Mouse (Mus musculus) midbrain, embryonic 13.5 days (tissue): ENCODE data around the gene Trappc13. TPM values are rescaled to one million over a fixed set of nuclear protein-coding genes. Genes with fewer than 3 reads are reported as not detected.

Experiments used
- ATAC-seq: fragments of 200-750 bp; cut with Nextera tagmentation; 2 replicates; pipeline ENCODE4 v1.8.0; 2017; ENCODE audit warnings: mild to moderate bottlenecking, moderate TSS enrichment, moderate library complexity
- H3K27ac ChIP-seq: fragments of 300-500 bp; sonication (generic); 2 replicates; pipeline ENCODE4 v1.5.1; 2015; ENCODE audit warnings: inconsistent platforms, mild to moderate bottlenecking, moderate library complexity
- H3K27me3 ChIP-seq: fragments of 300-500 bp; sonication (generic); 2 replicates; pipeline ENCODE4 v1.6.1; 2015; ENCODE audit warnings: mild to moderate bottlenecking, inconsistent platforms
- H3K36me3 ChIP-seq: fragments of 300-500 bp; sonication (generic); 2 replicates; pipeline ENCODE4 v1.6.1; 2015; ENCODE audit warnings: mild to moderate bottlenecking, inconsistent platforms
- H3K4me1 ChIP-seq: fragments of 300-500 bp; sonication (generic); replicated peaks from 2 replicates; pipeline ENCODE4 v1.6.1; 2015; ENCODE audit warnings: inconsistent platforms
- H3K4me2 ChIP-seq: fragments of 300-500 bp; sonication (generic); replicated peaks from 2 replicates; pipeline ENCODE4 v1.6.1; 2015; ENCODE audit warnings: moderate library complexity, mild to moderate bottlenecking, inconsistent platforms
- H3K4me3 ChIP-seq: fragments of 300-500 bp; sonication (generic); replicated peaks from 2 replicates; pipeline ENCODE4 v1.5.1; 2015; ENCODE audit warnings: mild to moderate bottlenecking, inconsistent platforms
- H3K9ac ChIP-seq: fragments of 300-500 bp; sonication (generic); replicated peaks from 2 replicates; pipeline ENCODE4 v1.6.1; 2015; ENCODE audit warnings: mild to moderate bottlenecking, inconsistent platforms
- H3K9me3 ChIP-seq: fragments of 300-500 bp; sonication (generic); 2 replicates; pipeline ENCODE4 v1.6.1; 2016; ENCODE audit warnings: mild to moderate bottlenecking, inconsistent platforms
- WGBS: fragments of 180-500 bp; shearing (Covaris S2); methylation state at CpG from one replicate; pipeline ENCODE4 v1.1.7; 2015; 5-methylcytosine and 5-hydroxymethylcytosine counted together
- polyA plus RNA-seq: library from polyadenylated mRNA; unstranded; fragments of >200 nt; fragmentation: Nextera tagmentation; extraction: Ambion mirVana; gene quantifications from 2 replicates; pipeline ENCODE4 v1.2.1, GENCODE M21; 2015

Trappc13 gene
- polyA plus RNA-seq, 1 experiment from 2014 or later = 70.1 TPM

GRCm38 (mm10) chr13:104110526-104110925 lies 67.7 kb downstream of the Trappc13 start:
- H3K9me3 ChIP-seq = no peaks in the 10 kb centered on the region
- peak overlapping the region; percentile 92 for H3K4me2 ChIP-seq
- peaks cover 15% of the 10 kb centered on the region; the same call in 1 of the 2 replicates for H3K36me3 ChIP-seq
- ATAC-seq = no peak
- peak overlapping the region; percentile 75 for H3K4me3 ChIP-seq
- H3K27ac ChIP-seq = peak overlapping the region; percentile 79
- peak overlapping the region; percentile 81 for H3K9ac ChIP-seq
- H3K4me1 ChIP-seq = peaks cover 26% of the 10 kb centered on the region
- H3K27me3 ChIP-seq = no peaks in the 10 kb centered on the region
- WGBS = 33% methylated on average over 7 of the region's 7 CpGs

DNA sequence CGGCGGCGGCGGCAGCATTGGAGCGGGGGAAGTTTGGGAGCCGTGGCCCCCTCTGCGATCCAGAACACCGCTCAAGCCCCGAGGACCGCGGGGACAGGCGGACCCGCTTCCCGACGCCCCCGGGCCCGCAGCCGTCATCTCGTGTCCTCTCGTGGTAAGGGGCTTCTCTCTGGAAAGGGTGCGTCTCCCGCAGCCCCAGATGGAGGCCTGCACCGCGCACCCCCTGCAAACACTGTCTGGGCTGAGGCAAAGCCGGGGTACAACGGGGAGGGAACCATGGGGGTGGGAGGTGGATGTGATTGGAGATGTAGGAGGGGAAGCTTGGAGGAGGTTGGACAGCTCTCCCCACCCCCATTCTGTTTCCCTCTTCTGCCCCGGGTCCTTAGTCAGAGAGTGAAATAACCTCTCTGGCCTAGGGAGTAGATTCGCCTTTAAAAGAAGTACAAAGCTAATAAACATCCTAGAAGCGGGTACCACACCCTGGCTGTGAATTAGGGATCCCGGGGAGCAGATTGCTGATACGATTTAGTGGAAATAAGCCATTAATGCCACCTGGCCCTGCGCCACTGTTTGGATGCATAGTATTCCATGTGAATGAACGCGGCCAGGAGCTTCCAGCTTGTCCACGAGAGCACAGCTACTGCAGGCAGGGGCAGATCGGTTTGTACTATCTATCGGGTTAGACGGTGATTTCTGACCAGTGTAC lies 68.3 kb downstream of the Trappc13 start:
- H3K27ac ChIP-seq = peak overlapping the region; percentile 79
- WGBS = under 1% methylated on average over 32 of the region's 38 CpGs
- peak overlapping the region; percentile 75 for H3K4me3 ChIP-seq

GRCm38 (mm10) chr13:104109288-104109815 lies 68.9 kb downstream of the Trappc13 start, which contains the start of the genes Nln and Sgtb:
TSS of gene Nln (minus strand) at chr13:104109614.
TSS of gene Sgtb (plus strand) at chr13:104109741.
- Histone ChIP-seq H3K9ac (peak within 1 kb of the TSS; percentile 82), H3K4me2 (peak within 1 kb of the TSS; percentile 92), H3K9me3 (0 out of 2 replicates have a peak, but pooled peaks cover 5% of the 10 kb centered on the region), H3K27ac (peak within 1 kb of the TSS; percentile 79), H3K4me3 (peak within 1 kb of the TSS; percentile 75), H3K4me1 (peaks cover 26% of the 10 kb centered on the region), H3K36me3 (peaks cover 5% of the 10 kb centered on the region), H3K27me3 (no peaks in the 10 kb centered on the region)
- ATAC-seq = peak; percentile 97
- under 1% methylated on average over 44 of the region's 44 CpGs for WGBS

More for the DNA sequence above, 68.3 kb downstream of the Trappc13 start:
- peaks cover 10% of the 10 kb centered on the region; the same call in 1 of the 2 replicates for H3K36me3 ChIP-seq
- H3K9ac ChIP-seq = peak overlapping the region; percentile 81
- H3K4me1 ChIP-seq = peaks cover 26% of the 10 kb centered on the region
- no peaks in the 10 kb centered on the region for H3K9me3 ChIP-seq
- H3K27me3 ChIP-seq = no peaks in the 10 kb centered on the region
- ATAC-seq = peak; percentile 91
- H3K4me2 ChIP-seq = peak overlapping the region; percentile 92

DNA sequence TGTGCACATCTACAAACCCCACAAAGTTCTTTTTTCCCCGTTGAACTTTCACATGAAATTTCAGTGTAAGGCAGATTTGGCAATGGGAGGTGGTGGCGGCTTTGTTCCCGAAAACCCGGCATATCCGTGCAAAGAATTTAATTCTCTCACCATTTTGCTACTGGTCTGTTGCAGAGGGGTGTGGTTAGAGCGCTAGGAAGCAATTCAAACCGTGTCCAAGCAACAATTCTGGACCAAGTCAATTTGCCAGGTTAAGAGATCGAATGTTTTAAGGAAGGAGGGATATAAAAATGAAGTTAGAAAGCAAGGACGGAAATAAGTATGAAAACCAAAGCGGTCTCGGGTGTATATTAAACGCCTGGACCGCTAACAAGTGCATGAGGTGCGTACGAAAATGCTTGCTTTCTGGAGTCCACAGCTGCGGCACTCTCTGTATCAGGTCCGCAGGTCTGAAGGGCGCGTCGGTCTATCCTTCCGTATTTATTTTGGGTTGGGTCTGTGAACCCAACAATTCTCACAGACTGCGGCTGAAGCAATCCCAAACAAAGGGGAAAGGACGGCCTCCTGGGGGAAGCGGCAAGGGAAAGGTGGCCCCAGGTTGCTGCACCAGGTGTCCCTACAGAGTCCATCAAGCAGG lies 69.5 kb downstream of the Trappc13 start:
- peak overlapping the region; percentile 92 for H3K4me2 ChIP-seq
- 1% methylated on average over 24 of the region's 24 CpGs for WGBS
- no peaks in the 10 kb centered on the region for H3K27me3 ChIP-seq
- peak overlapping the region; percentile 75 for H3K4me3 ChIP-seq
- H3K9ac ChIP-seq = peak overlapping the region; percentile 82
- 0 out of 2 replicates have a peak, but pooled peaks cover 8% of the 10 kb centered on the region for H3K9me3 ChIP-seq
- H3K4me1 ChIP-seq = peaks cover 26% of the 10 kb centered on the region
- peak overlapping the region; percentile 64 for H3K27ac ChIP-seq
- H3K36me3 ChIP-seq = peaks cover 8% of the 10 kb centered on the region
- ATAC-seq = no peak

DNA sequence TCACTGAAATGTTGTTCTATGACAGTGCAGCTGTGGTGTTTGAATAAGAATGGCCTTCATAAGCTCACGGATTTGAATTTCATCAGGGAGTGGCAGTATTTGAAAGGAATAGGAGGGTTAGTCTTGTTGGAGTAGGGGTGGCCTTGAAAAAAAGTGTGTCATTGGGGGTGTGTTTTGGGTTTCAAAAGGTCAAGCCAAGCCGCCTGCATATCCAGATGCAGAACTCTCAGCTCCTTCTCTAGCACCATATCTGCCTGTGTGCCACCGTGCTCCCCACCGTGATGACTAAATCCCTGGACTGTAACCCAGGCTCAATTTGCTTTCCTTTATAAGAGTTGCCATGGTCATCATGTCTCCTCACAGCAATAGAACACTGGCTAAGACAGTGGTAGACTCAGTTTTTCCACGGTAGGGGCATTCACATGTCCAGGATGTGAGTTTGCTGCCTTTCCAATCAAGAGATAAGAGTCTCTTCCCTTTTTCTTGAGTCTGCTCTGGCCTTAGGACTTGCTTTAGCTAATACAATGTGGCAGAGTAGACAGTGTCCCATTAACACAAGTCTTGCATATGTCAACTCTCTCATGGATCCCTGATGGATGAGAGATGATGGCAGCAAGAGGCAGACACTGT lies 76.5 kb downstream of the Trappc13 start:
- Histone ChIP-seq H3K9ac (no peak overlapping the region), H3K4me3 (no peak overlapping the region), H3K4me1 (no peaks in the 10 kb centered on the region), H3K27ac (no peak overlapping the region), H3K9me3 (0 out of 2 replicates have a peak, but pooled peaks cover 8% of the 10 kb centered on the region), H3K27me3 (no peaks in the 10 kb centered on the region), H3K4me2 (no peak overlapping the region), H3K36me3 (peaks cover 8% of the 10 kb centered on the region)
- no peak for ATAC-seq
- 89% methylated on average over 5 of the region's 5 CpGs for WGBS

DNA sequence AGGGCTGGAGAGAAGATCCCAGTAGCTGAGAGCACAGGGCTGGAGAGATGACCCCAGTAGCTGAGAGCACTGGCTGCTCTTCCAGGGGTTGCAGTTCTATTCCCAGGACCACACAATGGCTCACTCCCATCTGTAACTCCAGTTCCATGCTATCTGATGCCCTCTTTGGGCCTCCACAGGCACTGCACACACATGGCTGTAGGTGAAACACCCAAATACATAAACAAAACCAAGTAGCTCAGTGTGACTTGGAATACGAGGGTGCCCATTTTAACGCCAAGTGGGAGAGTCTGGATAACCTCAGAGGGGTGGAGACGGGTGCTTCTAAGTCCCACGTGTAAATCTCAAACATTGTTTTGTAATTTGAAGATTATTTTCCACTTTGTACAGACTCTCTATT lies 77.9 kb downstream of the Trappc13 start:
- no peaks in the 10 kb centered on the region for H3K27me3 ChIP-seq

GRCm38 (mm10) chr13:104097190-104097589 lies 81.1 kb downstream of the Trappc13 start:
- no peak overlapping the region for H3K4me3 ChIP-seq
- 98% methylated on average over 7 of the region's 7 CpGs for WGBS
- no peak for ATAC-seq
- no peak overlapping the region for H3K27ac ChIP-seq
- H3K9ac ChIP-seq = no peak overlapping the region
- H3K4me1 ChIP-seq = no peaks in the 10 kb centered on the region
- no peaks in the 10 kb centered on the region for H3K9me3 ChIP-seq
- H3K27me3 ChIP-seq = no peaks in the 10 kb centered on the region
- H3K36me3 ChIP-seq = peaks cover 6% of the 10 kb centered on the region; the same call in 1 of the 2 replicates
- H3K4me2 ChIP-seq = no peak overlapping the region

More for the DNA sequence above, 77.9 kb downstream of the Trappc13 start:
- Histone ChIP-seq H3K4me1 (no peaks in the 10 kb centered on the region), H3K9ac (no peak overlapping the region), H3K9me3 (0 out of 2 replicates have a peak, but pooled peaks cover 8% of the 10 kb centered on the region), H3K36me3 (peaks cover 8% of the 10 kb centered on the region), H3K4me3 (no peak overlapping the region), H3K27ac (no peak overlapping the region), H3K4me2 (no peak overlapping the region)
- ATAC-seq = no peak
- 93% methylated on average over 4 of the region's 4 CpGs for WGBS

GRCm38 (mm10) chr13:104095955-104096354 lies 82.3 kb downstream of the Trappc13 start:
- peaks cover 6% of the 10 kb centered on the region; the same call in 1 of the 2 replicates for H3K36me3 ChIP-seq
- no peak overlapping the region for H3K9ac ChIP-seq
- H3K4me3 ChIP-seq = no peak overlapping the region
- no peak for ATAC-seq
- H3K4me1 ChIP-seq = 0 out of 2 replicates have a peak, but pooled peaks cover 2% of the 10 kb centered on the region
- no peaks in the 10 kb centered on the region for H3K9me3 ChIP-seq
- H3K27me3 ChIP-seq = no peaks in the 10 kb centered on the region
- H3K4me2 ChIP-seq = no peak overlapping the region
- no peak overlapping the region for H3K27ac ChIP-seq
- WGBS = 51% methylated on average over 7 of the region's 7 CpGs

DNA sequence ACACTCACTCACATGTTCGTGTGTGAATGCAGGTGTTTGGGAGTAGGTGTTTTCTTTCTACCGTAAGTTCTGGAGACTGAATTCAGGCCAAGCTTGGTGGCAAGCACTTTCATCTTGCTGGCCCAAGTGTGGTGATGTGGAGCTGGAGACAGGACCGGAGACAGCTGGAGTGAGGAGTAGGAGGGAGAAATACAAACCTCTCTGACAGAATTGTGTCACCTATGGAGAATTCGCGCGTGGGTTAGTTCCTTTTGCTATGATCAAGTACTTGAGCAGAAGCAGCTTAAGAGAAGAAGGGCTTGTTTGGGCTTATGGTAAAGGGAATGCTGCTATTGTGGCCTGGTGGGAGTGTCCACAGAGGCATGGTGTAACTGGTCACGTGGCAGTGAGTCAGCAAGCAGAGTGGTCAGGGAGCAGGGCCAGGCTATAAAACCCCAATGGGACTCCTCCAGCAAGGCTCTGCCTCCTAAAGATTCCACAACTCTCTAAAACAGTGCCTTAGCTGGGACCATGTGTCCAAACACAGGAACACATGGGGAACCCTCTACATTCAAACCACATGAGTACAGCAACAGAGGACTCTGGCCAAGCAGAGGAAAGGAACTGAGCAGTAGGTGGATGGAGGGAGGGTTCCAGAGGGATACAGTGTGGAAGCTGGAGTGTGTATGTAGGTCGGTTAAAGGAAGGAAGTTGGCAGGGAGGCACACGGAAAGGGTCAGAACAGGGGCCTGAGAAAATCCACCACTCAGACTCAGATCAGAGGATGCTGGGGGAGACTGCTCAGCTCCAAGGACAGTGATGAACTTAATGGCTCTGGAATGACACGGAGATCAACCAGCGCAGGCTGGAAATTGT lies 83.5 kb downstream of the Trappc13 start:
- Histone ChIP-seq H3K9ac (no peak overlapping the region), H3K9me3 (no peaks in the 10 kb centered on the region), H3K27ac (no peak overlapping the region), H3K4me1 (0 out of 2 replicates have a peak, but pooled peaks cover 3% of the 10 kb centered on the region), H3K36me3 (peaks cover 6% of the 10 kb centered on the region; the same call in 1 of the 2 replicates), H3K4me2 (no peak overlapping the region), H3K4me3 (no peak overlapping the region), H3K27me3 (no peaks in the 10 kb centered on the region)
- ATAC-seq = no peak
- WGBS = 86% methylated on average over 11 of the region's 11 CpGs
